Mouse (Mus musculus): ENCODE measurements at regions not wholly inside any gene's neighbourhood (a gene's known extent, or its start where the extent isn't known, plus 50 kb on each side); places are given as distances from the start of the nearest gene placed in this dataset.

DNA sequence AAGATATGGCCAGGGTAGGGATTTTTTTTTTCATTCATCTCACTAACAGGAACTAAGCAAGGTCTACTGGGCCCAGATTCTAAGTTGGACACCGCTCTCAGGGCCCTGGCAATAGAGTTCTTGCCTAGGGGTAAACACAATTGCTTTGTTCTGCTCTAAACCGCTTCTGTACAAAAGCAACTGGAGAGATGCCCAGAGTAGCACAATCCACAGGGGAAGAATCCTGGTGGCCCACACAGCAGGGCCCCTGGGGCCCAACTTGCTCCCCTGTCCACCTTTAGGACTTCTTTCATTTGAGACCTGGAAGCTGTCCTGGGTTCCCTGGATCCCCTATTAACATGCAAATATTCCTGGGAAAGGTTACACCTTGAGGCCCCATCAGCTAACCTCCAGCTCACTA, 639.4 kb downstream of the Insc start:
- peak; percentile 64 for DNase-seq

GRCm38 (mm10) chr7:115388874-115389273, 645.4 kb downstream of the Insc start:
- DNase-seq = no peak

DNA sequence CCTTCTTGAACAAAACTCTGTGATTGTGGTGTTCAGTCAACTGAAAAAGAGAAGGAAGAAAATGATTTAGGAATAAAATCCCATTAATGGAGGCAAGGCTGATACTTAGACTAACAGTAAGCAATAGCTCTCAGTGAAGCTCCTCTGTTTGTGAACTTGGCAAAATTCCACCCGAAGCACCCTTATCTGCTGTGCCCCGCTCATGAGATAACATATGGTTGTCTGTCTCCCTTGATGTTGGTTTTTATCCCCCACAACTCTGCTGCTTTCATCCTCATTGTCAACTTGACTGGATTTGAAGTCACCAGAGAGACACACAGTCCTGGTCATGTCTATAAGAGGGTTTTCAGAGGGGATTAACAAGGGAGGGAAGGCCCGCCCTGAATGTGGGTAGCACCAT, 646.1 kb downstream of the Sox6 start:
- peak; percentile 77 for DNase-seq

DNA sequence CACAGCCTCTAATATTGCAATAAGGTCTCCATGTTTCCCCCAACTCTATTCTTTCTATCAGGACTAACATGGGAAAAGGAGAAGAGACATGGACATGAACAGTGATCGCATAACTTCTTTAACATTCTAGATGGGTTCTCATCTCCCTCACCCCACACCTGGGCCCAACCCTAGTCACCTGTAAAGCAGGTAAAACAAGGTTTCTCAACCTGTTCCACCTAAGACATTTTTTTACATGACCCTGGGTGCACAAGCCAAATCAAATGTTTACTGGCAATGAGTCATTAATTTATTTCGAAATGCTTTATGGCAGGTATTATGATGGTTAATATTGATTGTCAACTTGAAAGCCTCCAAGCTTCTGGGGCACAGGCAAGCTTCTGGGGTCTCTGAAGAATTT, 640.4 kb downstream of the Sox6 start:
- no peak for DNase-seq

- peak; percentile 75 for DNase-seq
Observed at GRCm38 (mm10) chr7:115399461-115399860, 639.1 kb downstream of the Sox6 start.

- DNase-seq = no peak
Observed at GRCm38 (mm10) chr7:115407889-115408288, 630.7 kb downstream of the Sox6 start.

- peak; percentile 91 for DNase-seq
Observed at GRCm38 (mm10) chr7:115408915-115409314, 629.7 kb downstream of the Sox6 start.

GRCm38 (mm10) chr7:115410501-115411230, 627.9 kb downstream of the Sox6 start:
- DNase-seq = no peak

- no peak for DNase-seq
Observed at GRCm38 (mm10) chr7:115411456-115411855, 627.1 kb downstream of the Sox6 start.

GRCm38 (mm10) chr7:115415147-115415561, 623.4 kb downstream of the Sox6 start:
- DNase-seq = no peak
